Mouse (Mus musculus): ENCODE measurements around the gene Grik3.
A peak's percentile ranks its signal among the peaks of the same experiment; 100 is the strongest.
"Not testable (repeated sequence)": the region's sequence is repeated elsewhere in the genome, so short reads cannot be mapped to it uniquely, and the experiment has no call there.

Gene Grik3

DNA sequence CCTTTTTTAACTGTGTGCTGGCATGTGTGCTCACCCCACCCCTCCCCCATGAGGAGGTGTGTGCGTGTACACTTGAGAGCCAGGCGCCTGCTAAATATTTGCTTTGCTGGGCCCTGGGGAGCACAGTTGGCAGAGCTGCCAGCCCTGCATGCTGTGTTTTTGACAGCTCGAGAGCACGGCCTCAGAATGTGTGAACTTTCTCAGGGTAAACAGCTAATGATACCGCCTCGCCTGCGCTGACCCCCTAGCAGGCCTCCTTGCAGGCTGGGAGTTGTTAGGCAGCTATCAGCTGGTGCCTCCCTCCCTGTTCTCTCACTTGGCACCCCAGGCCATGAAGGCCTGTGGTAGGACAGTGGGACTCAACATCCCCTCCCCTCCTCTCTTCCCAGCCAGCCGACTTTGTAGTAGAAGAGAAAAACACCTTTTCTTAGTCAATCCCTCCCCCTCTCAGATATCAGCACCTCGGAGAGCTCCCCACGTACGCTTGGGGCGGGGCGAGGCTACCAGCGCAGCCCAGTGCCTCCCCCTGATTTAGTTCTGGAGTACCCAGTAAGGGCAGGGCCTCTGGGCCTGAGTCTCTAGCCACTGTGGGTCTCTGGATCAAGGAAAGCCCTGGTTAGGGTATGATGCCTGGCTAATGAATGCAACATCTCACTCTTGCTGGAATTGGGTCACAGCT lies 99.9 kb downstream of the Grik3 start:
- DNase-seq (ENCODE audit: low spot score in 2 of 2) = no peak

DNA sequence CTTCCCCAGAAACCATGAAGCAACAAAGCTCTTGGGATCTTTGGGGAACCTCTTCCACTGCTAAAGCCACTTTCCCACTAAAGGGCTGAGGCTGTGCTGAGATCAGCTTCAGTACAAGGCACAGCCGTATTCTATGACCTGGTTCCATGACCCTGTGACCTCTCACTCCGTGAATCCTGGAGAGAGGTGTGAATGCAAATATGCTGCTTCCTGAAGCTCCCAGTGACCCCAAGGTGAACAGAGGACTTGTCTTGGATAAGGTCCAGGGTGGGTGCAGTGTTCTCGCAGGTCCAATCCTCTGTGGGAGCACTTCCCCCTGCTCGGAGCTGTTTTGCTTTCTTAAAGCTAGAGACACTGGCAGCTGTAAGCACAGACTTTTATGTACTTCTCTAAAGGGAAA lies 102.2 kb downstream of the Grik3 start:
- no peak for DNase-seq (ENCODE audit: low spot score in 2 of 2)

DNA sequence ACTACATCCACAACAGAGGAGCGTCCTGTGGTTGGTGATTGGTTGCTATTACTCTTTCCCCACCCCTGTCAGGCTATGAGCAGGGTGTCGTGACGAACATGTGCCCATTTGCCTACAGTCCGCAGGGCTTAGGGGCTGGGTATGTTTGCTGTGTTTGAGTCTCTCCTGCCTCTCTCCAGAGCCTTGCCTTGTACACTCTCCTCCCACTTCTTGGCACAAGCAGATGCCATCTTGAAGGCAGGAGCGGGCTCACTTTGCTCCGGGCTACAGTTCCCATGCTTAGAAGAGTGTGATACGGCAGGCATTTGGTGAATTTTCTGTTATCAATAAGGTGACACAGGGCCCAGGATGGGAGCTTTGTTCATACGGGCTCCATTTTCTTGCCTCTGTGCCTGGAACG lies 104.5 kb downstream of the Grik3 start:
- DNase-seq (ENCODE audit: low spot score in 2 of 2) = no peak

DNA sequence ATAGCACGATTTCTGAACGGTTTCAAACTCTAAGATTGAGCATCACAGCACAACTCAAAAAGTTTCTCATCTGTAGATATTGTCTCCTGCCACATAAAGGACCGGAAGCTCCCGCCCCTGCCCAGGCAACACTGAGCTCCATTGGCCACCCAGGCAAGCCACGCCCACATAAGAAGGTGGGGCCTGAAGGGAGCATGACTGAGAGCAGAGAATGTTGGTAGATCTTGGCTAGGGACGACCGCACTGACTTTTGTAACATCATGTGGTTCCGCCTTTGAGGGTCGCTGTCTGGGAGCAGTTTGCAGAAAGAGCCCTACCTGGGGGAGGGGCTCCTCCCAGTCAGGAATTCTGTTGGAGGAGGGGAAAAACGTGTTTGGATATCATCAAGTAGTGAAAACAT lies 108.2 kb downstream of the Grik3 start:
- DNase-seq (ENCODE audit: low spot score in 2 of 2) = no peak

DNA sequence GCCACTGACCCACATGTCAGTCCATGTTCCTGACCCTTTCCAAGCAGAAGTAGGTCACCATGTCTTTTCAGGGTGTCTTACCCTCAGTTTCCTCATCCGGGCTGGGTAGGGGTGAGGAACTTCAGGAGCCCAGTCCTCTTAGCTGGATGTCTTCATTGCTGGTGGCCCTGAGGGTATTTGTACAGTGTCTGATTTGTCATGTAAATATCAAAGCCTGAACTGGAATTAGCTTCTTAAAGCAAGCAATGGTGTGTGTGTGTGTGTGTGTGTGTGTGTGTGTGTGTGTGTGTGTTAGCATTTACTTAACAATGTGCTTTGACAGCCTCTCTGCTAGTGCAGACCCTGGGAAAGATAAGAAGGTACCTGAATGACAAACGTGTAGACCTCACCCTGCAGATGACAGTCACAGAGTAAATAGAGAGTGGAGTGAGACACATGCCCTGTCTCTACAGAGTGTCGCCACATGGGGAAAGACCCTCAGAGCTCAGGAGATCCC lies 109.1 kb downstream of the Grik3 start:
- DNase-seq (ENCODE audit: low spot score in 2 of 2) = no peak

DNA sequence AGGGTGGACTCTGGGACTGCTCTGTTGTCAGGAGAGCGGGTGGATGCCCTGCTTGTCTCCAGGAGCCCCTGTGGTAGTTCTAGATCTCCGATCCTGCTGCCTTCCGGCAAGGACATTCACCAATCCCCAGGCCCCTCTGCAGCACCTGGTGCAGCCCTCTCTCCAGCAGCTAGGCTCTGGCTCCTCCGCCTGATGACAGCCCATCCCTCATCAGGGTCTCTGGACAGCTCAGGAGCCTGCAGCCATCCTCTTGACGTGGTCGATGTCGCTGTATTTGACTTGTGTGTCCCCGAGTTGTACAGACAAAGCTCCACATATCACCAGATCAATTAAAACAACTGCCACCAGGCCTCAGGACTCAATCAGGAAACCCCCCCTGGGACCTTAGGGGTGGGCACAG lies 110.1 kb downstream of the Grik3 start:
- DNase-seq (ENCODE audit: low spot score in 2 of 2) = no peak

DNA sequence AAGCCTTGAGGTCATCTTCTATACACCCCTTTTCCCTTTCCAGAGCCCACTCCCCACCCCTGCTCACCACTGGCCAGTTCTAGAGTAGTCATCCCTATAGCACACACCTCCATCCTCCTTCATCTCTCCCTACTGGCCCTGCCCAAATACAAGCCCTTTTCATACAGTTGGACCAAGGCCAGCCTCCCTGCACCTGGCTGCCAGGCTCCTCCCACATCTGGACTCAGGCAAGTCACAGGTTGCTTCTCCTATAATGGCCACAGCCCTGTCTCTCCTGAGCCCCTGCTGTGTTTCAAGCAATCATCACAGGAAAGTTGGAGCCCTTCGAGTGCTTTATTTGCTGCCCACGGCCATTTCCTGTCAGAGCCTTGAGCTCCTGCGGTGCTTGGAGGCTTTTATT lies 110.8 kb downstream of the Grik3 start:
- DNase-seq (ENCODE audit: low spot score in 2 of 2) = no peak

DNA sequence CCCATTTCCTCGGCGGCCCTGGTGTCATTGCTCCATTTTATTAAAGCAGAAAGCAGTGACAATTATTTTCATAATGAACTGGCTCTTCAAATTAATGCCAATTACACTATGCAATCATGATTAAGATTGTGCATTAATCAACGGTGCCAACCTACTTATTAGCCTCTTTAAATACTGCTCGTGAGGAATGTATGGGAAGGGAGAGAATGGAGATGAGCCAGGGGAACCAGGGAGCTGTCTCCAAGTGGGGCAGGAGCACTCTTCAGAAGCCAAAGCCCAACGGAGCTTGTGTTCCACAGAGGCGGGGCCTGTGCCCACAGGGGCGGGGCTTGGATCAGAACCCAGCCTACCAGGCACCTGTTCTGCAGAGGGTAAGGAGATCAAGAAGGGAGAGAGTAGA lies 114.0 kb downstream of the Grik3 start:
- no peak for DNase-seq (ENCODE audit: low spot score in 2 of 2)

DNA sequence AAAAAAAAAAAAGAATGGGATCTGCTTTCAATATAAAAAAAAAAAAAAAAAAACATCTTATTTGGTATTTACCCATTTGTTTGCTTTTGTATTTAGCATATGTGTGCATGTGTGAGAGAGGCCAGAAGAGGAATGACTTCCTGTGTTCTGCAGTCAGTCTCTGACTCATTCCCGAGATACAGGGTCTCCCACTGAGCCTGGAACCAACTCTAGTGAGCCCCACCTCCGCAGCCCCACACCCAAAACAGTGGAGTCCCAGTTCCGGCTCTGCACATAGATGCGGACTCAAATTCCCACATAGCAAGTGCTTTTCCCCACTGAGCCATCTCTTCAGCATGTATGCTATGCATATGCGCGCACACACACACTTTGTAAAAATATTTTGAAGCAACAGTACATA lies 115.6 kb downstream of the Grik3 start:
- DNase-seq (ENCODE audit: low spot score in 2 of 2) = no peak

DNA sequence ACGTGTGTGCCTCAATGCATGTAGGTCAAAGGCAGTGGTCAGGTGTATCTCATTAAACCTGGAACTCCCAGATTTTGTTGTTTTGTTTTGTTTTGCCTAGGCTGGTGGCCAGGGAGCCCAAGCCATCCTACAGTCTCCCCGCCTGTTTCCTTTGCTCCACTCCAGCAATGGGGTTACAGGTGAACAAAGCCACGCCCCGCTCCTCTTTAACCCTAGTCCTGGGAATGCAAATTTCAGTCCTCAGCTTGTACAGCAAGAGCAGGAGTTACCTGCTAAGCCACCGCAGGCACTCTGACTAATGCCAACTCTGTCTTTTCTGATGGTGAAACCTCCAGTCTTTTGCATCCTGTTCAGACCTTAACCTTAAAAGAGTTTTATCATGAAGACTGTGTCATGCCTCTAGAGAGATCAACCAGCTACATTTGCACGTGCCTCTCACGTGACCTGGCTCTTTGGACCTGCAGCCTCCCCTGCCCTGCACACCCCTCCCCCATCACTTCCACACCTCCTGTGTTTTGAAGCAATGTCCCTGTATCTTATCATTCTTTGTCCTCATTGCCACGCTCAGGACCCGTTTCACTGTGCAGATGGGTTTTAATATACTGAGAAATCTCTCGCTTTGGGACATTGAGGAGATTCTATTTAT lies 117.0 kb downstream of the Grik3 start:
- DNase-seq (ENCODE audit: low spot score in 2 of 2) = no peak

DNA sequence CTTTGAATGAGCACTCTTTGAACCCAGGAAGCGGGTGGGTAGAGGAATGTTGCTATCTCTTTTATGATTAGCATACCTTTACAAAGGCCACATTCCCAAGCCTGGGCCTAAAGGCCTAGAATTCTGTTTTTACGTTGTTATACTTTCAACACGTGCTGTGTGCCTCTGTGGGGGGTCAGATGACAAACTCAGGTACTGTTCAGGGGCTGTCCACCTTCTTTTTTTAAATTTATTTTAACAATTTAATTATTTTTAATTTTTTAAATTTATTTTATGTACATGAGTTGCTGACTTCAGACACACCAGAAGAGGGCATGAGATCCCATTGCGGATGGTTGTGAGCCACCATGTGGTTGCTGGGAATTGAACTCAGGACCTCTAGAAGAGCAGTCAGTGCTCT lies 118.4 kb downstream of the Grik3 start:
- not testable (repeated sequence) for DNase-seq (ENCODE audit: low spot score in 2 of 2)

DNA sequence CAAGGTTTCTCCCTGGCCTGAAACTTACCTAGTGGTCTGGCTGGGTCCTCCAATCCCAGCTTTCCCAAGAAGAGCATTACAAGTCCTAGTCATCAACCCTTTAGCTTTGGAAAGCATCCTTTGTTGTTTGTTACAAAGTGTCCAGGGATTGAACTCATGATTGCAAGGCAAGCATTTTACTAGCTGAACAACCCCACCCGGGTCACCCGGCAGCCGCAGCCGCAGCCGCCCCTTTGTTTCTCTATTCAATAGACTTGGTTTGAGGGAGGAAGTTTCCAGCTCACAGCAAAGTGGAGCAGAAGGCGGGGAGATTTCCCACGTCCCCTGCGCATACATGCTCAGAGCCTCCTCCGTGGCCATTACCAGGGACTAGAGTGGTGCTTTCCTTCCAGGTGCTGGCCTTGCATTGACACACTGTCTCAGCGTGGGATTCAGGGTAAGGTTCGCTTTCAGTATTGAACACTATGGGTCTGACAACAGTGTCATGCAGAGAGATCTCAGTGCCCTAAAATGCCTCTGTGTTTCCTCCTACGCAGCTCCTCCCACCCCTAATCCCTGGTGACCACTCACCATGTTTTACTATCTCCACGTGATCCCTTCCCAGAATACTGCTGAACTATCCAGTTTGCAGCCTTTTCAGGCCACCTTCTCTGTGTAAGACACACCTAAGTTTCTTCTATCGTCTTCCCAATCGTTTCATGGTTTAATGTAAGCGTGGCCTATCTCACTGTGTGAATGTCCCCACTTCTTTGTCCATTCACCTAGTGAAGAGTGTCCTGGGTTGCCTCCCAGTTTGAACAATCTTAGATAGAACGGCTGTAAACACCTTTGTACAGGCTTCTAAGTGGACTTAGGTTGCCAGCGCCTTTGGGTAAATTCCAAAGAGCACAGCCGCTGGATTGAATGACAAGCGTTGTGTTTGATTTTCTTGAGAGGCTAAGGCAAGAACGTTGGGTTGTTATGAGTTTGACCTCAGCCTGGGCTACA lies 119.1 kb downstream of the Grik3 start:
- DNase-seq (ENCODE audit: low spot score in 2 of 2) = no peak

DNA sequence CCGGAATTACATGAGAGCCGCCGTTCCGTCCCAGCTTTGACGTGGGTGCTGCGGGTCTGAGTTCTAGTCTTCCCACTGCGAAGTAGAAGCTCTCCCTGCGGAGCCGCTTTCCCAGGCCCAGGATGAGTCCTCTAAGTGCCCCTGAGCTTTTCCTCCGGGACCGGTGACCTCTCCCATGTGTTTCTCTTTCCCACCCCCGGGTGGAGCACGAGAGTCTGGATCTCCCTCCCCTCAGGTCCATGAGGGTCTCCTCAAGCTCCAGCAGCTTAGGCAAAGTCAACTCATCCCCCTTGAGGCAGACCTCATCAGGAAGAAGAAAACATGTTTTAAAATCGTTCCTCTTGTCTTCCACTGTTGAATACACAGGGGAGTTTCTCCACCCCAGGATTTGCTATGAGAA lies 127.4 kb downstream of the Grik3 start:
- DNase-seq (ENCODE audit: low spot score in 2 of 2) = no peak

DNA sequence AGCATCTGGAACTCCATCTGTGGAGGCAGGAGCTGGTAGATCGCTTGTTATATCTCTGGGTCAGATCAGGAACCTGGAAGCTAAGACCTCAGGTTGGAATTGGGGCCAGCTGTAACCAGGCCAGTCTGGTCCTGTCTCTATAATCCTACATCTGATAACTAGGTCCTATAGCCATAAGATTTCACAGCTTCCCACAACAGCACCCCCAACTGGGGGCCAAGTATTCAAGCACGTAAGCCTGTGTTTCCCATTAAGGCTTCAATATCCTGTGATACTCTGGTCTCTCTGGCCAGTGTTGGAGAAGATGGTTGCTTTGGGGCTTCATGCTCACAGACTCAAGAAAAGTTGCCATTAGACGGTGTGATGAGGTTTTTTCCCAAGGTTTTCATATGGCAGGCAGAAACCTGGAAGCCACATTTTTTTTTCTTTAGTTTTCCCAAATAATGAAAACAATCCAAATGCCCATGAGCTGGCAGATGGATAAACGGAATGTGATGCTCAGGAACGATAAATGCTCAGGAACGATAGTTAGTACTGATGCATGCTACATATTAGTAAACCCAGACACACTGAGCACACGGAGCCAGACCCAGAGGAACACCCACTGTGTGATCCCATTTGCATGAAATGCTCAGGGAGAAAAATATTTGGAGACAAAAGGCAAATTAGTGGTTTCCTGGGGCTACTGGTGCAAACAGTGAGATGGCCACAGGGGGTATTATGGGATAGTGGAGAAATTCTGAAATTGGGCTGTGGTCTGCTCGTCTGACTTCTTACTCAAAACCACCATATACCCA lies 128.2 kb downstream of the Grik3 start:
- no peak for DNase-seq (ENCODE audit: low spot score in 2 of 2)

DNA sequence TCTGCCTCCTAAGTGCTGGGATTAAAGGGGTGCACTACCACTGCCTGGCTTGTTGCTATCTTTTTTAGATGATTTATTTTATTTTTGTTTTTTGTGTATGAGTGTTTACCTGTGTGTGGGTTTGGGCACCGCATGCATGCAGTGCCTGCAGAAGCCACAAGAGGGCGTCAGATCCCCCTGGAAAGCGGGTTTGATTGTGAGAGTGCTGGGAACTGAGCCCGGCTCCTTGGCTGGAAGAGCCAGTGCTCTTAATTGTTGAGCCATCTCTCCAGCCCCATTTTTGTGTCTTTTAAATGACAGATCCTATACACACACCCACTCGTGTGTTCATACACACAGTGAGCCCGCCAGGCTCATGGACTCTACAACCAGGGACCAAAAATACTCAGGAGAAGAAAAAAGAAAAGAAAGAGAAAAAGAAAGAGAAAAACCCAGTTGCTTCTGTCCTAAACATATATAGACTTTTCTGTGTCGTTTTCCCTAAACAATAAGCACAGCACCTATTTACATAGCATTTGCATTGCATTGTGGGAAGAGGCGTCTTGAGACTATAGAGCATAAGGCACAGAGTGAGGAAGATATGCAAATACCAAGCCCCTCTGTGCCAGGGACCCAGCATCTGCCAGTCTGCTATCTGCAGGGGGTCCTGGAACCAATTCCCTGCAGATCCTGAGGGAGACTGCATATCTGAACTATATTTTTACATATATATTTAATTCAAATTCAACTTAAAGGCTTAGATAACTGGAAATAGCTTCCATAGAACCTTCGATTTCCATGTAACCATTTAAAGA lies 134.6 kb downstream of the Grik3 start:
- no peak for DNase-seq (ENCODE audit: low spot score in 2 of 2)

DNA sequence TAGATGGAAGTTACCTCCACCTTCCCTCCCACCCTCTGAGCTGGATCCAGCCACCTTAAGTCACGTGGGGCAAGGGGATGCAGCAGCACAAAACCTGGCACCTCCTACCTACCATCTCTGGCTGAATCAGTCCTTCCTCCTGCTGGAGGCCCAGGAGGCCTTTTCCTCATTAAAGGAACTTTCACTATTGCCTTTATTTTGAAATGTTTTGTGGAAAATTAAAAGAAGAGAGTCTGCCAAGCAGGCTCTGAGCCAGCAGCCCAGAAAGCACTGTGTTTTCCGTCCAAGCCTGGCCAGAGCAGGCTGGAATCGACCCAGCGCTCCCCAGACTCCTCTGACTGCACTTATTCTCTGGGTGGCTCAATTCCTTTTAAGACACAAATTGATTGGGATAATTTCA lies 139.0 kb downstream of the Grik3 start:
- peak in 1 of 2 experiments; percentile 66 for DNase-seq (ENCODE audit: low spot score in 2 of 2)

DNA sequence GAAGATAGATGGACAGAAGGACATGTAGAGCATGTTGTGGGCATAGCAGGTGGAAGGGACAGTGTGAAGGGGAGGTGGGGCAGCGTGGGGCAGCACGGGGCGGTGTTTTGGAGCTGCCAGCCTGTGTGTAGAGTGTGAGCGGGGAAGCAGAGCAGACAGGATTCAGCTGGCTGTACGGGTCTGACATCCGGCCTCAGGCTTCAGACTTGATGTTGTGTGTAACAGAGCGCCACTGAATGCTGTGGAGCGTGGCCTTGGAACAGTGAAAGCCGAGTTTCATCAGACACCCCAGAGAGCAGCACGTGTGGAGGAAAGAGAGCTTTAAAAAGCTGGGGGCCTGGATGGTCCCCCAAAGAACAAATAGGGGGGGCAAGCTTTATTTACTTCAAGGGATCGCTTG lies 144.5 kb downstream of the Grik3 start:
- DNase-seq (ENCODE audit: low spot score in 2 of 2) = no peak

DNA sequence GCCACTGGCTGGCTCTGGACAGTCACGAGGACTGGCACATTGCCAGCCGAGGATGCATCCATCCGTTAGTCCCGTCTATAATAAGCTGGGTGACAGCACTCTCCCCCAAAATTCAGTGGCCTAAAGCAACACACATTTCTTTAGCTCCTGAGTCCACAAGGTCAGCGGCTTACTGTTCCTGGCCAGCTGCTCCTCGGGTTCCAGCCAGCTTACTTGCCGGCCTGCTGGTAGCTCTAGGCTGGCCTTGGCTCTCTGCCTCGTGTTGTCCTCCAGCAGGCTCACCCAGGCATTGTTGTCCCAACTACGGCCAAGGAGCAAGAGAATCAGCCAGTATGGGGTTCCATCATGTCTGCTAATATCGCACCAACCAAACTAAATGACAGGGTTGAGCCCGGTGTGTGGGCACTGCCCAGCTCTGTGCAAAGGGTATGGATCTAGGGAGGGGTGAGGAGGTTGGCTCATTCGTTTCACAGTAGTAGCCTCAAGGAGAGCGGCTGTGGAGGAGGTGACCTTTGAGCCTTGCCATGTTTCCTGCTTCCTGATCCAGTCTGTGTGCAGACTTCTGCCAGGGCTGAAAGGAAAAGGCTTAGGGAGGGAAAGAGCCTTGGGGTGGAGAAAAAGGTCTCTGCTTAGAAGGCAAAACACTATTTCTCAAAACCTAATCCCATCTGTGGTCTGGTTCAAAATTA lies 146.3 kb downstream of the Grik3 start:
- DNase-seq (ENCODE audit: low spot score in 2 of 2) = peak in 1 of 2 experiments; percentile 43

DNA sequence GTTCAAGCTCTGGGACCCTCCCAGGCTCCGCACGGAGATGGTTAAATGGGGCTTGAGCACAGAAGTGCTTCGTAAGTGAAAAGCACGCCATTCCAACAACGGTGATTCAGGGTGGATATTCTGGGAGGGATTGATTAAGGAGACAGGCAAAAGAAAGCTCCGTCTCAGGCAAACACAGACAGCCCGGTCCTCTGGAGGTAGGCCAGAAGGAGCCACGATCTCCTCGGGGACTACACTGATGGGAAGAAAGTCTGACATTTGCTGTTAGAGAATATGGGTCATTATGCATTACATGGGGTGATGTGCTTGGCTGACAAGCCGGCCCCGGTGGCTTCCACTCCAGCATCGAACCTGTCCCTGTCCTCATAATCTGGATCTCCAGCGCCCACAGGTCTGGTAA lies 146.9 kb downstream of the Grik3 start:
- DNase-seq (ENCODE audit: low spot score in 2 of 2) = no peak

DNA sequence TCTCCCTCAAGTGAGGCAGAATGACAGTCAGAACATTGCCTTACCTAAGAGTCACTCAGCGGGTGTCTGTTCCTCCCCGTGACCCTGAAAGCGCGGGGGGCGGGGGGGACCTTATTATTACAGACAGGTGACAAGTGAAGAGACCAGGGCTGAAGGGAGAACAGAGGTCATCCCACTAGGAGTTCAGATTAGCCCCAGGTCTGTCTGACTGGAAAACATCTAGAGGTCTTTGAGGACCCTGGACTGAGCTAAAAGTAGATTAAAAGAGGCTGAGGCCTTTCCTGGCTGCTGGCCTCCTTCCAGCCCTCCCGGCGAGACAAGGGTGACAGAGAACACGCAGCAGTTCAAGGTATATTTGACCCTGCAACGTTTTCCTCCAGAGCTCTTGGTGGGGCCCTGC lies 150.0 kb downstream of the Grik3 start:
- no peak for DNase-seq (ENCODE audit: low spot score in 2 of 2)
